Mouse (Mus musculus) R1 (cell line): ENCODE data around the gene Slit2.

Experiments used
- DNase-seq: peaks from one replicate; pipeline ENCODE4 v3.0.0-alpha.2; 2018; ENCODE audit warnings: low read depth, low spot score

Slit2 gene

GRCm38 (mm10) chr5:48225500-48225899, 242.6 kb downstream of the Slit2 start:
- no peak for DNase-seq

- no peak for DNase-seq
Observed at GRCm38 (mm10) chr5:48230430-48231080, 247.6 kb downstream of the Slit2 start.

GRCm38 (mm10) chr5:48234728-48235127, 251.8 kb downstream of the Slit2 start:
- no peak for DNase-seq

GRCm38 (mm10) chr5:48235270-48235669, 252.3 kb downstream of the Slit2 start:
- DNase-seq = no peak

- DNase-seq = peak; percentile 43
Observed at GRCm38 (mm10) chr5:48240751-48241150, 257.8 kb downstream of the Slit2 start.

GRCm38 (mm10) chr5:48248327-48248726, 265.4 kb downstream of the Slit2 start:
- DNase-seq = no peak

GRCm38 (mm10) chr5:48277561-48277960, 294.6 kb downstream of the Slit2 start:
- no peak for DNase-seq

GRCm38 (mm10) chr5:48301186-48301585, 318.2 kb downstream of the Slit2 start:
- DNase-seq = no peak

- DNase-seq = no peak
Observed at GRCm38 (mm10) chr5:48315057-48315602, 332.2 kb downstream of the Slit2 start.

- no peak for DNase-seq
Observed at GRCm38 (mm10) chr5:48320597-48320996, 337.7 kb downstream of the Slit2 start.

GRCm38 (mm10) chr5:48326221-48326620, 343.3 kb downstream of the Slit2 start:
- peak; percentile 65 for DNase-seq

GRCm38 (mm10) chr5:48327652-48328051, 344.7 kb downstream of the Slit2 start, which contains the start of gene 5730480H06Rik:
Gene 5730480H06Rik, plus strand, starts transcription at chr5:48327952.
- DNase-seq = no peak

GRCm38 (mm10) chr5:48329751-48330150, 346.8 kb downstream of the Slit2 start:
- no peak for DNase-seq

GRCm38 (mm10) chr5:48330817-48331216, 347.9 kb downstream of the Slit2 start:
- DNase-seq = no peak

- peak; percentile 33 for DNase-seq
Observed at GRCm38 (mm10) chr5:48331441-48331840, 348.5 kb downstream of the Slit2 start.

- DNase-seq = no peak
Observed at GRCm38 (mm10) chr5:48333407-48333806, 350.5 kb downstream of the Slit2 start.

GRCm38 (mm10) chr5:48333884-48334513, 351.1 kb downstream of the Slit2 start:
- peak; percentile 39 for DNase-seq

GRCm38 (mm10) chr5:48340808-48341433, 358.0 kb downstream of the Slit2 start:
- no peak for DNase-seq

- peak; percentile 25 for DNase-seq
Observed at GRCm38 (mm10) chr5:48345095-48345982, 362.4 kb downstream of the Slit2 start.

- DNase-seq = no peak
Observed at GRCm38 (mm10) chr5:48345983-48346648, 363.2 kb downstream of the Slit2 start.

GRCm38 (mm10) chr5:48349309-48349708, 366.4 kb downstream of the Slit2 start:
- no peak for DNase-seq
